Mouse (Mus musculus) erythroblast, embryonic 14.5 days (primary cell): ENCODE results near the gene Sun2.

Experiments
- GATA1 ChIP-seq: IDR thresholded peaks from 2 replicates; pipeline ENCODE4 v1.6.1; 2012; ENCODE audit warnings: low read length, inconsistent platforms, mixed read lengths
- TAL1 ChIP-seq: IDR thresholded peaks from 3 replicates; pipeline ENCODE4 v1.6.1; 2012; ENCODE audit warnings: low read length, inconsistent platforms, mixed read lengths

GRCm38 (mm10) chr15:79733192-79733591 is 9.1 kb downstream of the Sun2 start:
- TF ChIP-seq TAL1 (no peak), GATA1 (no peak)
